Mouse (Mus musculus) neural tube, embryonic 13.5 days (tissue): ENCODE measurements around the gene Mepce. TPM values are rescaled to one million over a fixed set of nuclear protein-coding genes. Genes with fewer than 3 reads are reported as not detected.

Source experiments
- ATAC-seq: fragments of 200-750 bp; cut with Nextera tagmentation; 2 replicates; pipeline ENCODE4 v1.8.0; 2017; ENCODE audit warnings: low read depth, mild to moderate bottlenecking, moderate TSS enrichment, moderate library complexity
- H3K27ac ChIP-seq: fragments of 300-500 bp; sonication (generic); replicated peaks from 2 replicates; pipeline ENCODE4 v1.5.1; 2015; ENCODE audit warnings: moderate library complexity, mild to moderate bottlenecking, inconsistent platforms
- H3K27me3 ChIP-seq: fragments of 300-500 bp; sonication (generic); 2 replicates; pipeline ENCODE4 v1.6.1; 2015; ENCODE audit warnings: mild to moderate bottlenecking, inconsistent platforms
- H3K36me3 ChIP-seq: fragments of 300-500 bp; sonication (generic); 2 replicates; pipeline ENCODE4 v1.6.1; 2015; ENCODE audit warnings: mild to moderate bottlenecking, inconsistent platforms
- H3K4me1 ChIP-seq: fragments of 300-500 bp; sonication (generic); replicated peaks from 2 replicates; pipeline ENCODE4 v1.6.1; 2015; ENCODE audit warnings: inconsistent platforms
- H3K4me2 ChIP-seq: fragments of 300-500 bp; sonication (generic); 2 replicates; pipeline ENCODE4 v1.6.1; 2015; ENCODE audit warnings: inconsistent platforms, mild to moderate bottlenecking, moderate library complexity
- H3K4me3 ChIP-seq: fragments of 300-500 bp; sonication (generic); 2 replicates; pipeline ENCODE4 v1.5.1; 2015; ENCODE audit warnings: mild to moderate bottlenecking, inconsistent platforms
- H3K9ac ChIP-seq: fragments of 300-500 bp; sonication (generic); 2 replicates; pipeline ENCODE4 v1.6.1; 2015; ENCODE audit warnings: moderate library complexity, mild to moderate bottlenecking, inconsistent platforms
- H3K9me3 ChIP-seq: fragments of 300-500 bp; sonication (generic); 2 replicates; pipeline ENCODE4 v1.6.1; 2016; ENCODE audit warnings: inconsistent platforms
- WGBS: fragments of 180-500 bp; shearing (Covaris S2); methylation state at CpG from one replicate; pipeline ENCODE4 v1.1.7; 2015; 5-methylcytosine and 5-hydroxymethylcytosine counted together
- polyA plus RNA-seq: library from polyadenylated mRNA; unstranded; fragments of >200 nt; fragmentation: Nextera tagmentation; extraction: Ambion mirVana; gene quantifications from 2 replicates; pipeline ENCODE4 v1.2.1, GENCODE M21; 2015

Gene Mepce
- polyA plus RNA-seq, 1 experiment from 2014 or later: 9.9 TPM

DNA sequence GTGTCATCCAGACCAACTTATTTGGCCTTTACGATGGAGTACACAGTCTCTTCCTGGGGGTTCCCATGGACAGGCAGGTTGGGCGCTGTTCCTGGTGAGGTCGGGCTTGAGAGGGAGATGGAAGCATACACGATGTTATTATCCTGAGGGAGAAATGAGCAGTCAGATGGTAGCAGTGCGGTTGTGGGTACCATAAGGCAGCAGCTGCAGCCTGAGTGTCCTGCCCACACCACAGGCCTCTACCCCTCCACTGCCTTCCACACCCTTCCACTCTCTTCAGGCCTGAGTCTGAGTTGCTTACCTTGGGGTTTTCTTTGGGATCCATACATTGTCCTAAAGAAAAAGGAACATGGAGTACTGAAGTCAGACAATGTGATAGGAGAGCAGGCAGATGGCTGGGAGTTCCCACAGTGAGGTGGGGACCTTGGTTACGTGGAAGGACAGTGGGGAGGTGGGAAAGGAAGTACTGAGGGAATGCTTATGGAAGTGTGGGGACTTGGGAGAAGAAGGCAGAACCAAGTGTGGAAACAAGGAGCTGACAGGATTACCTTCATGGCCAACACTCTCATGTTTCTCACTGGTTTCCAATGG, 36.1 kb upstream of the Mepce start:
- no peaks in the 10 kb centered on the region for H3K36me3 ChIP-seq
- no peak overlapping the region for H3K4me3 ChIP-seq
- H3K4me2 ChIP-seq: no peak overlapping the region
- no peak for ATAC-seq
- no peak overlapping the region for H3K27ac ChIP-seq
- H3K27me3 ChIP-seq: no peaks in the 10 kb centered on the region
- H3K9ac ChIP-seq: no peak overlapping the region
- WGBS: 79% methylated on average over 6 of the region's 6 CpGs
- H3K9me3 ChIP-seq: no peaks in the 10 kb centered on the region
- no peaks in the 10 kb centered on the region for H3K4me1 ChIP-seq

DNA sequence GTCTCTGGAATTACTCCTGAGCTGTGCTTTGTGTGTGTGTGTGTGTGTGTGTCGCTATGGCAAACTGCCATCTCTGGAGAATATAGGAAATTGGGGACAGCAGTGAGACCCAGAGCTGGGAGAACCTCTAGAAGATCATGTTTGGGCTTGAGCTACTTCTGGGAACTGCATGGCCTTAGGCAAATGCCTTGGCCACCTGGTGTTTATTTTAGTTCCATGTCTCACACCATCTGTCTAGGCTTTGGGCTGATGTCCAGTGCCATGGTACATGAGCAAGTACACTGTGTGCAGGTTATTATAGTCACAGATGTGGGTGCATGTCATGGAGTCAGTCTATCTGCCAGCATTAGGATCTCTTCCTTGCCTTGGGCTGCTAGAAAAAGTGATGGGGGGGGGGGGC, 35.1 kb upstream of the Mepce start:
- H3K4me1 ChIP-seq: no peaks in the 10 kb centered on the region
- no peak overlapping the region for H3K9ac ChIP-seq
- no peak for ATAC-seq
- no peaks in the 10 kb centered on the region for H3K36me3 ChIP-seq
- H3K27me3 ChIP-seq: no peaks in the 10 kb centered on the region
- no peak overlapping the region for H3K4me3 ChIP-seq
- no peak overlapping the region for H3K4me2 ChIP-seq
- 88% methylated on average over 1 of the region's 1 CpGs for WGBS
- H3K27ac ChIP-seq: no peak overlapping the region
- H3K9me3 ChIP-seq: no peaks in the 10 kb centered on the region

DNA sequence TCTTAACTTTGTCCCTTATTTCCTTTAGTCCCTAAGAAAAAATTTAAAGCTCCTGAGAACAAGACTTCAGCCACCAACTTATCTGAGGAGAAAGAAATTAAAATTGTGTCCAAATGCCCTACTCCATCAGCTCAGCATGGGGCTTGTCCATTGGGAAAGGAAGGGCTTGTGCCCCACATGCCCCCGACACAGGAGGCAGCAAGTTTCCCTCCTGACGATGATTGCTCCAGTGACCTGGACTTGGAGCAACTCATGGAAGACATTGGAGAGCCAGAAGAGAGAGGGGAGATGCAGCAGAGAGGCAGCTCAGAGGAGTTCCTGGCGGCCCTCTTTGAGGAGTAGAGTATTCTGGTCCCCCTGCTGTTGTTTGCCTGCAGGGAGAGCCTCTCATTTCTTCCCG, 34.7 kb upstream of the Mepce start:
- Histone ChIP-seq H3K36me3 (no peaks in the 10 kb centered on the region), H3K4me2 (no peak overlapping the region), H3K4me1 (no peaks in the 10 kb centered on the region), H3K27ac (no peak overlapping the region), H3K27me3 (no peaks in the 10 kb centered on the region), H3K9me3 (no peaks in the 10 kb centered on the region), H3K9ac (no peak overlapping the region), H3K4me3 (no peak overlapping the region)
- WGBS: 64% methylated on average over 4 of the region's 4 CpGs
- no peak for ATAC-seq

DNA sequence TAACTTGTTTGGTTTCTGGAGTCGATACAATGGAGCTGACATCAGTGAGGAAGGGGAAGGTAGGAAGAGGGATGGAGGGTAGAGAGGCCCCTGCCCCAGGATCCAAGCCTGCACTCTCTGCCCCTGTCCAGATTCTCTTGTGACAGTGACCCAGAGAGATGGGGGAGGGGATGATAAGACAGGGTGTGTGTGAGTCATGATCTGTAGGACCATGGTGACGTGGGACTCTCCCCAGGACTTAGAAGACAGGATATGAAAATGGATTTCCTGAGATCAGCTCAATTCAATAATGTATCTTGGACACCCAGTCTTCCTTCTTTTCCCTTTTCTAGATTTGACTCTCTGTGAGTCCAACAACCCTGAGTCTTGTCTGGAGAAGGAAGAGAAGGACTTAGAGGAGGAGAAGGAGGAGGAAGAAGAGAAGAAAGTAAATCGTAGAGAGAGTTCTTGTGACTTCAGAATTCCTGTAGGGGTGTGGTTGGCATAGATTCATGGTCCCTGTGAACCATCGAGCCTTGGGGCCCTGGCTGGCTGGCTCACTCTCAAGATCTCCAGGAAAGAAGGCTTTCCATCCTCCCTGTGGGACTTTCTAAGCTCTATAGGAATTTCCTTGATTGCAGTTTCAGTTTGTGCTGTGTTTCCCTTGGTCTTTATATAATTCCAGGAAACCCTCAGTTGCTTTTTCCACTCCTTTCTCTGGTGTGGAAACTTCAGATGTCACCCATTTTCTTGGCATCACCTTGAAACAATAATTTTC, 30.2 kb upstream of the Mepce start:
- no peak overlapping the region for H3K27ac ChIP-seq
- no peak overlapping the region for H3K4me2 ChIP-seq
- H3K4me3 ChIP-seq: no peak overlapping the region
- 73% methylated on average over 4 of the region's 4 CpGs for WGBS
- H3K27me3 ChIP-seq: no peaks in the 10 kb centered on the region
- no peaks in the 10 kb centered on the region for H3K36me3 ChIP-seq
- H3K9me3 ChIP-seq: no peaks in the 10 kb centered on the region
- H3K9ac ChIP-seq: no peak overlapping the region
- H3K4me1 ChIP-seq: no peaks in the 10 kb centered on the region
- no peak for ATAC-seq

DNA sequence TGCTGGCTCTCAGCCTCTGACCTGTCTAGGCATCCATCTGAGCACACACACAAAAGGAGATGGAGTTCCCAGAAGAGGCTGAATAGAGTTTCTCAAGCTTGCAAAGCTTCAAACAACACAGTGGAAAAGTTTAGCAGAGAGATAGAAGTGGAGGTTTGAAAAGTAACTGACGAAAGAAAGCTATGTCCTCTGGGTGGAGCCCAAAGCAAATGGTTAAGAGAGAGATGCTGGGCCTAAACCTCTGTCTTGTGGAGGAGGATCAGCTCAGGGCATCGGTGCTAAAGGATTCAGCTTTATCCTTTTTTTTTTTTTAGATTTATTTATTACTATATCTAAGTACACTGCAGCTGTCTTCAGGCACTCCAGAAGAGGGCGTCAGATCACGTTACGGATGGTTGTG, 20.9 kb upstream of the Mepce start:
- no peaks in the 10 kb centered on the region for H3K9me3 ChIP-seq
- no peak overlapping the region for H3K4me2 ChIP-seq
- ATAC-seq: no peak
- H3K27me3 ChIP-seq: no peaks in the 10 kb centered on the region
- no peak overlapping the region for H3K4me3 ChIP-seq
- no peaks in the 10 kb centered on the region for H3K4me1 ChIP-seq
- WGBS: 86% methylated on average over 5 of the region's 5 CpGs
- no peak overlapping the region for H3K27ac ChIP-seq
- H3K9ac ChIP-seq: no peak overlapping the region
- H3K36me3 ChIP-seq: no peaks in the 10 kb centered on the region

DNA sequence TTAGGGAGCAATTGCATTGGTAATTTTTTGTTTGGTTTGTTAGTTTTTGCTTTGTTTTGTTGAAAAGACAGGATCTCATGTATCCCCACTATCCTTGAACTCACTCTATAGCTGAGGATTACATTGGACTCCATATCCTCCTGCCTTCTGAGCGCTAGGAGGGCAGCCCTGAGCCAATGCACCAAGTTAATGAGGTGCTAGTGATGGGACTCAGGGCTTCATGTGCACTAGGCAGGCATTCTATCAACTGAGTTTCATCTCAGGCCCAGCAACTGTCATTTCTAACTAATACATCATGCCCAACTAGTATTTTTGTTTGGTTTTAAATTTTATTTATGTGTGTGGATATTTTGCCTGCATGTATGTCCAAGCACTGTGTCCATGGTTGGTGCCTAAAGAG, 18.7 kb upstream of the Mepce start:
- H3K4me3 ChIP-seq: no peak overlapping the region
- ATAC-seq: no peak
- H3K9me3 ChIP-seq: no peaks in the 10 kb centered on the region
- no peak overlapping the region for H3K9ac ChIP-seq
- H3K27ac ChIP-seq: no peak overlapping the region
- H3K27me3 ChIP-seq: no peaks in the 10 kb centered on the region
- H3K4me1 ChIP-seq: no peaks in the 10 kb centered on the region
- WGBS: 72% methylated on average over 1 of the region's 1 CpGs
- H3K4me2 ChIP-seq: no peak overlapping the region
- no peaks in the 10 kb centered on the region for H3K36me3 ChIP-seq

DNA sequence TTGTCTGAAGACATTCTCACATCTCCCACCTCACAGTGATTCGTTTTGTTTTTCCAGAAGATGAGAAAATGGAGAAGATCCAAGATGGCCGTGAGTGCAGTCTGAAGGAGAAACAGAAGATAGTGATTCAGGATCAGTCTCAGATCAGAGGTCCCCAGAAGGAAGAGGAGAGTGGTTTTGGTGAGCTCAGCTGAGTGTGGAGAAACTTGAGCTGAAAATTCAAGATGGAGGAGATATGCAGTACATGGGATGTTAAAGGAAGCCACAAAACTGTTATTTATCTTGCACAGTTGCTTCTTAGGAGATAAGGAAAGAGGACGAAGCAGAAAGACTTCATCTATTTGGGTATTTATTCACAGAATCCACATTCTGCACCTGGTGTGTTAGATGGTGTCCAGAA, 13.5 kb upstream of the Mepce start:
- no peak overlapping the region for H3K27ac ChIP-seq
- H3K4me3 ChIP-seq: no peak overlapping the region
- H3K4me2 ChIP-seq: no peak overlapping the region
- no peaks in the 10 kb centered on the region for H3K27me3 ChIP-seq
- no peak overlapping the region for H3K9ac ChIP-seq
- no peaks in the 10 kb centered on the region for H3K36me3 ChIP-seq
- H3K9me3 ChIP-seq: no peaks in the 10 kb centered on the region
- no peak for ATAC-seq
- 84% methylated on average over 3 of the region's 3 CpGs for WGBS
- no peaks in the 10 kb centered on the region for H3K4me1 ChIP-seq

DNA sequence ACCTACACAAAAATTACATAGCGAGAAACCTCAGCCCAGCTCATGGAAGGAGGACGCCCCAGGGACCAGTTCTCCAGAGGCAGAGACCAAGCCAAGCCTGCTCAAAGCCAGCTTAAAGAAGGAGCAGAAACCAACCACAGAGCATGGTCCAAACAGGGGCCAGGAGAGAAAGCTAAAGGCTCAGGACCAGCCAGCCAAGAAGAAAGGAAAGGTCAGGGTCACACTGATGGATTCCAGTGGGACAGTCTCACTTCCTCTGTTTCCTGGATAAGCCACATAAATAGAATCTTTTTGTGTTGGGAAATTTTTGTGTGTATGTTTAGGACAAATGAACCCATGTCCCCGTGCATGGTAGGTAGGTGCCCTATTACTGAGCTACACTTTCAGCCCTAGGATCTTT, 9.2 kb upstream of the Mepce start:
- Histone ChIP-seq H3K27me3 (no peaks in the 10 kb centered on the region), H3K9ac (no peak overlapping the region), H3K4me3 (no peak overlapping the region), H3K9me3 (no peaks in the 10 kb centered on the region), H3K27ac (no peak overlapping the region), H3K4me1 (no peaks in the 10 kb centered on the region), H3K36me3 (no peaks in the 10 kb centered on the region), H3K4me2 (no peak overlapping the region)
- ATAC-seq: no peak
- WGBS: 83% methylated on average over 3 of the region's 3 CpGs

DNA sequence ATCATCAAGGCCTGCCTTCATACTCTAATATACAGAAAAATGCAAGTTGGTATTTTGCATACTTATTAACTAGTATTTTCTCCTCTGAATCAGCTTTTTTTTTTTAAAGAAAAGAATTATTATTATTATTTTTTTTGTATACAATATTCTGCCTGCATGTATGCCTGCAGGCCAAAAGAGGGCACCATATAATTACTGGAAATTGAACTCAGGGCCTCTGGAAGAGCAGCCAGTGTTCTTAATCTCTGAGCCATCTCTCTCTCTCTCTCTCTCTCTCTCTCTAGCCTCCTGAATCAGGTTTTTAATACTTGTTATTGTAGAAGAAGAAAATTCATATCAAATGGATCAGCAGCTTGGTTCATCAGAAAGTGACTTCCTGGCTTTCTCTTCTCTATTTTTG, 4.1 kb upstream of the Mepce start:
- peaks cover 7% of the 10 kb centered on the region; the same call in 1 of the 2 replicates for H3K27me3 ChIP-seq
- peaks cover 5% of the 10 kb centered on the region; the same call in 1 of the 2 replicates for H3K4me1 ChIP-seq
- no peak overlapping the region for H3K4me3 ChIP-seq
- H3K9me3 ChIP-seq: no peaks in the 10 kb centered on the region
- no peak for ATAC-seq
- H3K9ac ChIP-seq: no peak overlapping the region
- H3K27ac ChIP-seq: no peak overlapping the region
- H3K4me2 ChIP-seq: no peak overlapping the region
- H3K36me3 ChIP-seq: no peaks in the 10 kb centered on the region

DNA sequence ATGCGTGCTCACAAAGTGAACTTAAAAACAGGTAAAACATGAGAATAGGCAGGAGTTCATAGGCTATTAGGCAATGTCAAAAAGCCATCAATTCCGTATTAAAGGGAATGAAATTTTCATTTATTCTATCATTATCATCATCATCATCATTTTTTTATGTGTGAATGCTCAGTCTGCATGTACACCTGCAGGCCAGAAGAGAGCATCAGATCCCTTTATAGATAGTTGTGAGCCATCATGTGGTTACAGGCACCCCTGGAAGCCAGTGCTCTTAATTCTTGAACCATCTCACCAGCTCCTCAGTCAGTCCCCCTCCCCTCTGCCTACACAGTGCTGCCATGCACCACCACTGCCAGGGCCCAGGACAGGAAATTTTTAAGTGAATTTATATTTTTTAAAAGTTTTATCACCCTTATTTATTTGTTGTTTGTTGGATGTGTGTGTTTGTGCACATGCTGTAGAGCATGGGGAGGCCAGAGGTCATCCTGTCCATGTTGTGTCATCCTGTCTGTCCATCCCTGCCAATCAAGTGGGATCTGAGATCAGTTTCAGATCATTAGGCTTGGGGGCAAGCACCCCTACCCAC, 1.6 kb upstream of the Mepce start:
- 90% methylated on average over 2 of the region's 2 CpGs for WGBS
- H3K27ac ChIP-seq: no peak overlapping the region
- H3K4me1 ChIP-seq: peaks cover 19% of the 10 kb centered on the region

DNA sequence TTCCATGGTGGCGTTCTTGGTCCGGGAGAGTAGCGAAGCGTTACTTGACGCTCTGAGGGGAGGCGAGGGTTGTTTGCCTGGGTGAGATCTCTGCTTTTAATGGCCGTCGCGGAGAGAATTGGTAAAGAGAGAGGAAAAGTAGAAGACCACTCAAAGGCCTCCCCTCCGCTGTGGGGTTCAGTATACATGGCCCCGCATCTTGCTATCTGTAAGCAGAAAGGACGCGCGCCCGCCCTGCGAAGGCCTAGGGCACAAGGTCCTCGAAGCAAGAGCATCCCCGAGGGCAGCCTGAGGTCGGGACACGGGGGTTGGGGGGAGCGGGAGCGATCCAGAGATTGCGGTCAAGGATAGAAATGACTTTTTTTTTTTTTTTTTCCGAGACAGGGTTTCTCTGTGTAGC, 716 bp upstream of the Mepce start:
- peak overlapping the region; percentile 44 for H3K9ac ChIP-seq

More for the DNA sequence above, 1.6 kb upstream of the Mepce start:
- Histone ChIP-seq H3K9ac (no peak overlapping the region), H3K9me3 (no peaks in the 10 kb centered on the region), H3K27me3 (peaks cover 7% of the 10 kb centered on the region; the same call in 1 of the 2 replicates), H3K4me3 (no peak overlapping the region), H3K36me3 (peaks cover 9% of the 10 kb centered on the region; the same call in 1 of the 2 replicates), H3K4me2 (no peak overlapping the region)
- ATAC-seq: no peak

DNA sequence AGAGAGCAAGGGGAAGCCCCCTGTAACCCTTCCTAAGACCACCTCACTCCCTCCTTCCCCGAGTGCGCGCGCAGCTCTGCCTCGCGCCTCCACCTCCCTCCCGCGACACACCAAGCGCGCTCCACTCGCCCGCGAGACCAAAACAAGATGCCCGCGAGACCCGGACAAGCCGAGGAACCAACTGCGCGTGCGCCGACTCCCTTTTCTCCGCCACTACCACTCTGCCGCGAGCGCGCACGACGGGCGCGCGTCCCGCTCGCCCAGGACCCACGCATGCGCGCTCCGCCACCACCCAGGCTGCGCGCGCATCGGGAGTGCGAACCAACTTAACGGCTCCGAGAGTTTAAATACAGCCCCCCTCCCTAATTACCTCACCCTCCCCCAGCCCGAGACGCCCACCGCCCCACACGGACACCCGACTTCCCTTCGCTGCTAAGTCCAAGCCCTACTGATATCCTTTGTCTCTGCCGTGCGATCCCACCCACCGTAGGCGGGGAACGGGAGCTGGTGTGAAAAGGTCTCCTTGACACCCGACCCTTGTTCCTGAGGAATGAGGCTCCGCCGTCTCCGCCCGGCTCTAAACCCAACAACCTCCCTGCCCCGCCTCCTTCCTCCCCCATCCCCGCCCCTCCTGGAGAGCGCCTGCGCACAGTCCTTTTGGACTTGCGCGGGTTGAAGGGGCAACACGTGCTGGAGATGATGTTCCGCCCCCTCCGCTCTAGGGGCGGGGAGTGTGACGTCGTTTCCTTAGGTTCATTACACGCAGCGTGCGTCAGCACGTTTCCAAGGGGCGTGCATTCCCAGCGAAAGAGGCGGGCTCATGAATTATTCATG, 1.1 kb downstream of the Mepce start:
- Histone ChIP-seq H3K4me3 (peak overlapping the region; percentile 87), H3K27ac (peak overlapping the region; percentile 99), H3K4me2 (peak overlapping the region; percentile 95), H3K9me3 (no peaks in the 10 kb centered on the region), H3K9ac (peak overlapping the region; percentile 97), H3K36me3 (peaks cover 37% of the 10 kb centered on the region), H3K27me3 (peaks cover 7% of the 10 kb centered on the region; the same call in 1 of the 2 replicates), H3K4me1 (peaks cover 47% of the 10 kb centered on the region)
- peak; percentile 84 for ATAC-seq
- WGBS: under 1% methylated on average over 79 of the region's 79 CpGs

More for the DNA sequence above, 716 bp upstream of the Mepce start:
- no peak overlapping the region for H3K27ac ChIP-seq
- peaks cover 28% of the 10 kb centered on the region for H3K4me1 ChIP-seq
- H3K36me3 ChIP-seq: peaks cover 18% of the 10 kb centered on the region
- 74% methylated on average over 24 of the region's 24 CpGs for WGBS
- H3K9me3 ChIP-seq: no peaks in the 10 kb centered on the region
- peak overlapping the region; percentile 95 for H3K4me2 ChIP-seq
- ATAC-seq: no peak
- peaks cover 7% of the 10 kb centered on the region; the same call in 1 of the 2 replicates for H3K27me3 ChIP-seq
- H3K4me3 ChIP-seq: peak overlapping the region; percentile 87
